Mouse (Mus musculus): ENCODE measurements around the gene Hpf1. TPM values are rescaled to one million over a fixed set of nuclear protein-coding genes. Genes with fewer than 3 reads are reported as not detected.

The Hpf1 gene
- polyA plus RNA-seq, 1 experiment from 2014 or later: 95.6 TPM

- Histone ChIP-seq H3K9ac (no peak overlapping the region), H3K4me1 (peaks cover 4% of the 10 kb centered on the region; the same call in 1 of the 2 replicates), H3K9me3 (no peaks in the 10 kb centered on the region), H3K27ac (no peak overlapping the region), H3K36me3 (no peaks in the 10 kb centered on the region), H3K27me3 (no peaks in the 10 kb centered on the region), H3K4me2 (no peak overlapping the region), H3K4me3 (no peak overlapping the region)
- ATAC-seq (ENCODE audit: insufficient number of reproducible peaks, low FRiP score, low TSS enrichment, low read depth): no peak
- 85% methylated on average over 7 of the region's 7 CpGs for WGBS
These were observed 66.6 kb downstream of the Hpf1 start for GRCm38 (mm10) chr8:60956847-60957246.

Other genes starting within 250 kb of the Hpf1 start
- gene Clcn3, start 92.9 kb downstream of the Hpf1 start, polyA plus RNA-seq (2015; fragmentation: Nextera tagmentation; extraction: Ambion mirVana): 17.5 and 17.8 TPM in 2 replicates
- 18.8 and 18.9 TPM in 2 replicates for gene Nek1, start 102.8 kb downstream of the Hpf1 start, polyA plus RNA-seq (2015; fragmentation: Nextera tagmentation; extraction: Ambion mirVana)

All from limb, embryonic 15.5 days (tissue).